ENCODE assay signal across 1 mouse cellular context in genomic region chr10:76016886-76017285, GRCm38 (mm10).
TF ChIP-seq lines count a peak whose summit lies in the region.

No protein-coding gene starts in this region.

TF ChIP-seq in CH12.LX, 34 proteins besides CTCF, POLR2A, EP300 and RAD21 (continued from another document):
- TF ChIP-seq E2F4 (IDR thresholded peaks at IDR 0.05; ENCODE audit: insufficient replicate concordance, low read depth, low read length) (0 out of 2 replicates have a peak, but pooled peaks have one; percentile 38), TBP (conservative IDR thresholded peaks at IDR 0.05; ENCODE audit: low read depth, low read length) (0 out of 2 replicates have a peak, but pooled peaks have one; percentile 19), KAT2A (IDR thresholded peaks at IDR 0.05; ENCODE audit: insufficient replicate concordance, low read length) (no peak)
